Mouse (Mus musculus): ENCODE data around the gene Fam20c. TPM values are rescaled to one million over a fixed set of nuclear protein-coding genes. Genes with fewer than 3 reads are reported as not detected.

Fam20c gene
- polyA plus RNA-seq, 1 experiment from 2014 or later, result 26.4 TPM

DNA sequence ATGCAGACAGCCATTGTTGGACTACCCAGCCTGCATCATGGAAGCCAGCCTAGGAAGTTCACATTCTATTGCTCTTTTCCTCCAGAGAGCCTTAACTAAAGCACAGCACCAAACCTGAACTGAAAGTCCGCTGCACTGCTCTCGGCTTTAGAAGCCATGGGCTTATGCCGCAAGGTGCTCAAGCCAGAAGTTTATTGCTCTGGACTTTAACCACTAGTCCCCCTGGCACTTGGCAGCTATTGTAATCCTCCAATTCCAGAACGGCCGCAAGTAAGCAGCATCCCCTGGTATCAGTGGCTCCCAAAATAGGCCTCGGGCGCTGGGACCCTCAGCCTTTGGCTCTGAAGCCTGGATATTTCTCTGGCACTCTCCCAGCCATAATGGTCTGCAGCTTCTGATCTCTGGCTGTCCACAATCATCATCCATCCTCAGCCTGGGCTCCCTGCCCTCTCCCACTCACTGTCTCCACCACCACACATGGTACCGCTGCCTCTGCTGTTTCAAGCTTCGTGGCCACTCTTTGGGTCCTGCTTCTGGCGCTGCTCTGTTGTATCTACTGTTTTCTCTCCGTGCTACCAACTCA, 20.9 kb upstream of the Fam20c start:
- no peak overlapping the region for H3K9ac ChIP-seq (ENCODE audit: low read depth, low read length)
- 91% methylated on average over 11 of the region's 11 CpGs for WGBS
- DNase-seq (ENCODE audit: low spot score), result no peak
- H3K27me3 ChIP-seq (ENCODE audit: control insufficient read depth, insufficient read depth, low read length), result no peaks in the 10 kb centered on the region
- H3K4me3 ChIP-seq (ENCODE audit: low read depth, low read length), result no peak overlapping the region
- ATAC-seq (ENCODE audit: low FRiP score), result no peak
- H3K4me2 ChIP-seq (replicated peaks; ENCODE audit: low read depth, low read length), result no peak overlapping the region
- H3K9me3 ChIP-seq (ENCODE audit: control insufficient read depth, low read length), result no peaks in the 10 kb centered on the region
- H3K36me3 ChIP-seq (ENCODE audit: control insufficient read depth, insufficient read depth, low read length), result no peaks in the 10 kb centered on the region
- H3K27ac ChIP-seq (ENCODE audit: low read depth, low read length), result no peak overlapping the region
- no peaks in the 10 kb centered on the region for H3K4me1 ChIP-seq (replicated peaks; ENCODE audit: control insufficient read depth, insufficient read depth, low read length)

DNA sequence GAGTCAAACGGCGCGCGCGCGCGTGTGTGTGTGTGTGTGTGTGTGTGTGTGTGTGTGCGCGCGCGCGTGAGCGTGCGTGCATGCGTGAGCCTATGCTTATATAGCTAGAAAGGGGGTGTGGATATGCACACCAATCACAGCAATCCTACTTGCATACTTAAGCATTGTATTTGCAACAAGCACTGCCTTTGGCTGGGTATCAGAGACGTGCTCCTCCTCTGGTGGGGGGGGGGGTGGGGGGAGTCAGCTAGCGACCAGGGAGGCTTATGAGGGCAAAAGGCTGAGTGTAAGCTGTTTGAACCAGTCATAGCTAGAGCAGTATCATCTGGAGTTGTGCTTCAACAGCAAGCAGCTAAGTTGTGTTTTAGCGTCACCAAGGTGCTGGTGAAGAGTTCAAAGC, 20.3 kb upstream of the Fam20c start:
- 88% methylated on average over 18 of the region's 18 CpGs for WGBS
- H3K4me1 ChIP-seq (replicated peaks; ENCODE audit: control insufficient read depth, insufficient read depth, low read length), result no peaks in the 10 kb centered on the region
- H3K9ac ChIP-seq (ENCODE audit: low read depth, low read length), result no peak overlapping the region
- H3K36me3 ChIP-seq (ENCODE audit: control insufficient read depth, insufficient read depth, low read length), result no peaks in the 10 kb centered on the region
- no peak overlapping the region for H3K4me3 ChIP-seq (ENCODE audit: low read depth, low read length)
- ATAC-seq (ENCODE audit: low FRiP score), result no peak
- H3K27me3 ChIP-seq (ENCODE audit: control insufficient read depth, insufficient read depth, low read length), result no peaks in the 10 kb centered on the region
- no peak overlapping the region for H3K27ac ChIP-seq (ENCODE audit: low read depth, low read length)
- DNase-seq (ENCODE audit: low spot score), result no peak
- H3K4me2 ChIP-seq (replicated peaks; ENCODE audit: low read depth, low read length), result no peak overlapping the region
- no peaks in the 10 kb centered on the region for H3K9me3 ChIP-seq (ENCODE audit: control insufficient read depth, low read length)

DNA sequence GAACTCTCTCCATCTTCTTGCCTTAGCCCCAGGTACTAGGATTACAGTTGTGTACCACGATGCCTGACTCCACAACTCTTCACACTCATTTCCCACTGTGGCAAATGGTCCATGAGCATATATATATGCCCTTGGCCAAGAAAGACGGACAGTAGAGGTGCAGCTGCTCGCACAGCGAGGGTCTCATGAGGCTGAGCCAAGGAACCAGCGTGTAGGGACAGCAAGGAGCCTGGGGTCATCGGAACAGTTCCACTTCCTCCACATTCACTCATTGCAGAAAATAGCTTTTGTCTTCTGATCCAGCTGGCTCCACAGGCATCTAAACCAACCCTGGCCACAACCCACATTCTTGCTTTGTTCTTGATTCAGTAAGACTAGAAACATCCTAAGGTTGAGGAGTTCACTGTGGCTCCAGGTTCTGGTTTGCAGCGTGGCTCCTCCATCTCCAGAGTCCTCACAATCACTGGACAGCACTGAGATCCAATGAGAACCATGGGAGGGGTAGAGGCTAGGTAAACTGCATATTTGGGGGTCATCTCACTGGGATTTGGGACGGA, 19.0 kb upstream of the Fam20c start:
- WGBS, result 83% methylated on average over 8 of the region's 8 CpGs
- no peak overlapping the region for H3K9ac ChIP-seq (ENCODE audit: low read depth, low read length)
- no peak overlapping the region for H3K4me3 ChIP-seq (ENCODE audit: low read depth, low read length)
- no peaks in the 10 kb centered on the region for H3K36me3 ChIP-seq (ENCODE audit: control insufficient read depth, insufficient read depth, low read length)
- ATAC-seq (ENCODE audit: low FRiP score), result no peak
- no peaks in the 10 kb centered on the region for H3K4me1 ChIP-seq (replicated peaks; ENCODE audit: control insufficient read depth, insufficient read depth, low read length)
- no peak overlapping the region; the same call in 1 of the 2 replicates for H3K27ac ChIP-seq (ENCODE audit: low read depth, low read length)
- no peak overlapping the region for H3K4me2 ChIP-seq (replicated peaks; ENCODE audit: low read depth, low read length)
- no peak for DNase-seq (ENCODE audit: low spot score)
- H3K27me3 ChIP-seq (ENCODE audit: control insufficient read depth, insufficient read depth, low read length), result no peaks in the 10 kb centered on the region
- H3K9me3 ChIP-seq (ENCODE audit: control insufficient read depth, low read length), result no peaks in the 10 kb centered on the region

DNA sequence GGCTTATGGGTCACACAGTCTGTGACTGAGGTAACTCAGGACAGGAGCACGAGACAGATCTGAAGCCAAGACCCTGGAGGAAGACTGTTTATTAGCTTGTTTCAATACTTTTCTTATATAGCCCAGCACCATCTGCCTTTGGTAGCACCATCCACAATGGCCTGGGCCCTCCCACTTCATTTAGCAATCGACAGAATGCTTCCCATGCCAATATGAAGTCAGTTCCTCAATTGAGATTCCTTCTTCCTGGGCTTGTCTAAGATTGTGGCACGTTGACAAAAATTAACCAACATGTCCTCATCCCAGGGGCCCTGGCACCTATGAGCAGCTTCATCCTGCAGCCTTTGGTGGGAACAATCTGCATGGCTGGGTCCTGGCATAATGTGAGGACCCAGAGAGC, 14.2 kb upstream of the Fam20c start:
- Histone ChIP-seq H3K4me3 (ENCODE audit: low read depth, low read length) (no peak overlapping the region), H3K36me3 (ENCODE audit: control insufficient read depth, insufficient read depth, low read length) (no peaks in the 10 kb centered on the region), H3K27ac (ENCODE audit: low read depth, low read length) (no peak overlapping the region), H3K27me3 (ENCODE audit: control insufficient read depth, insufficient read depth, low read length) (no peaks in the 10 kb centered on the region), H3K4me2 (replicated peaks; ENCODE audit: low read depth, low read length) (no peak overlapping the region), H3K9ac (ENCODE audit: low read depth, low read length) (no peak overlapping the region), H3K9me3 (ENCODE audit: control insufficient read depth, low read length) (no peaks in the 10 kb centered on the region), H3K4me1 (replicated peaks; ENCODE audit: control insufficient read depth, insufficient read depth, low read length) (no peaks in the 10 kb centered on the region)
- ATAC-seq (ENCODE audit: low FRiP score) (no peak), DNase-seq (ENCODE audit: low spot score) (no peak)
- WGBS, result 78% methylated on average over 3 of the region's 3 CpGs

DNA sequence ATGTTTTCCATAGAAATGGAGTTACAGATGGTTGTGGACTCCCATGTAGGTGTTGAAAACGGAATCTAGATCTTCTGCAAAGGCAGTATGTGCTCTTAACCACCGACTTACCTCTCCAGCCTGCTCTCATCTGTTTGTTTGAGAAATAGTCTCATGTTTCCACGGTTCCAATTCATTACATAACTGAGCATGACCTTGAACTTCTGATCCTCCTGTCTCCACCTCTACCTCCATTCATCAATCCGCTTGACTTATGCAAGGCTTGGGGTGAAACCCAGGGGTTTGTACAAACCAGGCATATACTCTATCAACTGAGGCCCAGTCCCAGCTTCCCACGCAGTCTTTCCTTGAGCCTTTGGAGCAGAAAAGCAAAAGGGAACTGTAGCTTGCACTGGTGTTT, 12.8 kb upstream of the Fam20c start:
- Histone ChIP-seq H3K9ac (ENCODE audit: low read depth, low read length) (no peak overlapping the region), H3K36me3 (ENCODE audit: control insufficient read depth, insufficient read depth, low read length) (no peaks in the 10 kb centered on the region), H3K27me3 (ENCODE audit: control insufficient read depth, insufficient read depth, low read length) (no peaks in the 10 kb centered on the region), H3K9me3 (ENCODE audit: control insufficient read depth, low read length) (no peaks in the 10 kb centered on the region), H3K4me1 (replicated peaks; ENCODE audit: control insufficient read depth, insufficient read depth, low read length) (no peaks in the 10 kb centered on the region), H3K27ac (ENCODE audit: low read depth, low read length) (no peak overlapping the region), H3K4me2 (replicated peaks; ENCODE audit: low read depth, low read length) (no peak overlapping the region), H3K4me3 (ENCODE audit: low read depth, low read length) (no peak overlapping the region)
- 79% methylated on average over 5 of the region's 5 CpGs for WGBS
- ATAC-seq (ENCODE audit: low FRiP score) (no peak), DNase-seq (ENCODE audit: low spot score) (no peak)

DNA sequence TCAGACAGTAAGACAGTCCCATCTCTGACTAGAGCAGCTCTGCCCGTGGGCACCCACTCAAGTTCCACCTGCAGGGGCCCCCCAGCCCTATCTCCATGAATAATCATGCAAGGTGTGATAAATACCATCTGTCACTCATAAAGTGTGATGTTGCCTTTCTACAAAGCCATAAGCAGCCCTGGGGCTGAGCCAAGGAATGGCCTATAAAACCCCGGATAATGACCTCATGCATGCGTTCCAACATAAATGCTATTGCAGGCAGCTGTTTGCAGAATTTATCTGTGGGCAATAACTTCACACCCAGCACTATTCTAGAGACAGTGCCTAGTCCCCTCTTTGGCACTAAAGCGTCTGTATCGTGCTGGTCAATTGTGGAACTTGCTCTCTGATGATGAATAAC, 12.0 kb upstream of the Fam20c start:
- WGBS, result 85% methylated on average over 5 of the region's 5 CpGs
- Histone ChIP-seq H3K27ac (ENCODE audit: low read depth, low read length) (no peak overlapping the region), H3K27me3 (ENCODE audit: control insufficient read depth, insufficient read depth, low read length) (no peaks in the 10 kb centered on the region), H3K4me1 (replicated peaks; ENCODE audit: control insufficient read depth, insufficient read depth, low read length) (no peaks in the 10 kb centered on the region), H3K4me2 (replicated peaks; ENCODE audit: low read depth, low read length) (no peak overlapping the region), H3K4me3 (ENCODE audit: low read depth, low read length) (no peak overlapping the region), H3K9ac (ENCODE audit: low read depth, low read length) (no peak overlapping the region), H3K9me3 (ENCODE audit: control insufficient read depth, low read length) (no peaks in the 10 kb centered on the region), H3K36me3 (ENCODE audit: control insufficient read depth, insufficient read depth, low read length) (no peaks in the 10 kb centered on the region)
- no peak for ATAC-seq (ENCODE audit: low FRiP score)
- DNase-seq (ENCODE audit: low spot score), result no peak

DNA sequence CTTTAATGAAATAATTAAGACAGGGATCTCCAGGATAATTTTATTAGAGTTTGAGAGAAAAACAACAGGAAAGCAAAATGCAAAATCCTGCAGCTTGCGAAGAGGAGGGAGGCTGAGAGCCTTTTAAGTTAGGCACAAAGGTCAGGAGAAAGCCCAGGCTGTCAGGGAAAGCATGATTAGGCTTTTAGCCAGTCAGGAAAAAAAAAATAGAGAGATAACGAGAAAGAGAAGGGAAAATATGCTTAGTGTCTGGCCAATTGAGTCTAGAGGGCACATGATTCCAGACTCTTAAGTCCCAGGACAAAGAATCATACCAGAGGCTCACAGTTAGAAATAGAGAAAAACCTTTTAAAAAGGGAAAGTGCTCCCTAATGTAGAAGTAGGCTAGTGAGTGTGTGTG, 10.7 kb upstream of the Fam20c start:
- H3K27me3 ChIP-seq (ENCODE audit: control insufficient read depth, insufficient read depth, low read length), result no peaks in the 10 kb centered on the region
- no peak overlapping the region for H3K27ac ChIP-seq (ENCODE audit: low read depth, low read length)
- H3K4me3 ChIP-seq (ENCODE audit: low read depth, low read length), result no peak overlapping the region
- no peaks in the 10 kb centered on the region for H3K36me3 ChIP-seq (ENCODE audit: control insufficient read depth, insufficient read depth, low read length)
- WGBS, result 62% methylated on average over 2 of the region's 2 CpGs
- no peak overlapping the region for H3K9ac ChIP-seq (ENCODE audit: low read depth, low read length)
- ATAC-seq (ENCODE audit: low FRiP score), result no peak
- no peaks in the 10 kb centered on the region for H3K9me3 ChIP-seq (ENCODE audit: control insufficient read depth, low read length)
- no peaks in the 10 kb centered on the region for H3K4me1 ChIP-seq (replicated peaks; ENCODE audit: control insufficient read depth, insufficient read depth, low read length)
- no peak overlapping the region for H3K4me2 ChIP-seq (replicated peaks; ENCODE audit: low read depth, low read length)
- DNase-seq (ENCODE audit: low spot score), result no peak

DNA sequence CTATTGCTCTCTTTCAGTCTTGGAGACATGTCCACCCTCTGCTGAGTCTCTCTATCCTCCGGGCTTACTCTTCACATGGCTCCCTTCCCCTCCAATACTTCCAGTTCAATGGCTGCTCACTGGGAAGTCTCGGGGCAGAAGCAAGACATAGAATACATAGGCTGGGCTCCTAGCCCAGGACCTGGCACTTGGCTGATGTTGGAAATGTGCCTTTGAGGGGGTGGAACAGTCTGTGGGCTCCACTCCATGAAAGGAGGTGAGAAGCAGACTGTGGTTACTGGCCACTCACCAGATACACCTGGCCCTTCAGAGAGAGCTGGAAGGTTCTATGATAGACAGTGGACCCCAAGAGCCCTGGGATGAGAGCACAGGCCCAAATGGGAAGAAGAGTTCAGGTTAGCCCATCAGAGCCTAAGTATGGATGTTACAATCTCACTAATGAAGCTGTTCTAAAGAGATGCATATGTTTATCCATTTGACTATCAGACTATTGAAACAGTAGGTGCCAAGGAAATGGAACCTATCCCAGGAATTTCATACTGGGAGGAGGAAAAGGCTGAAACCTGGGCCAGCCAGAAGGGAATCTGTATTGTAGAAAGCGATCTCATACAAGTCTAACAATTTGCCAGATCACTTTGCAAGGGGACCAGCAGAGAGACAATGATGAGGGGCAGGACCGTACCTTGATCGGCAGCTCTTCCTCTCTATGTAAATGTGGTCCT, 8.8 kb upstream of the Fam20c start:
- Histone ChIP-seq H3K27me3 (ENCODE audit: control insufficient read depth, insufficient read depth, low read length) (no peaks in the 10 kb centered on the region), H3K4me3 (ENCODE audit: low read depth, low read length) (no peak overlapping the region), H3K4me2 (replicated peaks; ENCODE audit: low read depth, low read length) (no peak overlapping the region), H3K27ac (ENCODE audit: low read depth, low read length) (no peak overlapping the region), H3K9ac (ENCODE audit: low read depth, low read length) (no peak overlapping the region), H3K36me3 (ENCODE audit: control insufficient read depth, insufficient read depth, low read length) (no peaks in the 10 kb centered on the region), H3K4me1 (replicated peaks; ENCODE audit: control insufficient read depth, insufficient read depth, low read length) (no peaks in the 10 kb centered on the region), H3K9me3 (ENCODE audit: control insufficient read depth, low read length) (no peaks in the 10 kb centered on the region)
- WGBS, result 95% methylated on average over 5 of the region's 5 CpGs
- no peak for ATAC-seq (ENCODE audit: low FRiP score)
- DNase-seq (ENCODE audit: low spot score), result no peak

DNA sequence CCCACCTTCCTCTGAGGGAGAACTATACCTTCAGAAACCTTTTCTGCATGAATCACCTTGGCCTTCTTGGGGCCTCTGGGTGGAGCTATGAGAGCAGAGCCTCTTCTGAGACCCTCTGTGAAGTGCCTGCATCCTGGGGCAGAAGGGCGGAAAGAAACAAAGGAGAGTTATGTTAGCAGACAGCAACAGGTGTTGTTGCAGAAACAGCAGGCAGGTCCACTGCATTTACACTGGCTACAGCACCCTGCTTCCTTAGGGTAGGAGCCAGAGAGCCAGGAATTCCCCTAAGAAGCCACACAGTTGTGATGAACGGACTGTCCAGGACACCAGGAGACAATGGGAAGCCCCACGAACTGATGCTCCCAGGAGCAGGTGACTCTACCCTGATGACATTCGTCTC, 1.0 kb upstream of the Fam20c start:
- Histone ChIP-seq H3K27me3 (ENCODE audit: control insufficient read depth, insufficient read depth, low read length) (peaks cover 5% of the 10 kb centered on the region), H3K4me2 (replicated peaks; ENCODE audit: low read depth, low read length) (no peak overlapping the region), H3K27ac (ENCODE audit: low read depth, low read length) (no peak overlapping the region), H3K9me3 (ENCODE audit: control insufficient read depth, low read length) (no peaks in the 10 kb centered on the region), H3K4me1 (replicated peaks; ENCODE audit: control insufficient read depth, insufficient read depth, low read length) (peaks cover 9% of the 10 kb centered on the region), H3K9ac (ENCODE audit: low read depth, low read length) (no peak overlapping the region), H3K36me3 (ENCODE audit: control insufficient read depth, insufficient read depth, low read length) (no peaks in the 10 kb centered on the region), H3K4me3 (ENCODE audit: low read depth, low read length) (no peak overlapping the region)
- 63% methylated on average over 4 of the region's 4 CpGs for WGBS
- DNase-seq (ENCODE audit: low spot score), result no peak
- ATAC-seq (ENCODE audit: low FRiP score), result no peak
